Mouse (Mus musculus): ENCODE measurements at regions not wholly inside any gene's neighbourhood (a gene's known extent, or its start where the extent isn't known, plus 50 kb on each side); places are given as distances from the start of the nearest gene placed in this dataset.
"Not testable (repeated sequence)": the region's sequence is repeated elsewhere in the genome, so short reads cannot be mapped to it uniquely, and the experiment has no call there.

GRCm38 (mm10) chr5:91865365-91865764, 97.5 kb downstream of the Rchy1 start:
- no peak overlapping the region for H3K9ac ChIP-seq (replicated peaks; ENCODE audit: low read depth, low read length)
- no peaks in the 10 kb centered on the region for H3K9me3 ChIP-seq (ENCODE audit: control insufficient read depth, low read depth, low read length)
- no peaks in the 10 kb centered on the region for H3K36me3 ChIP-seq (ENCODE audit: control insufficient read depth, insufficient read depth, low read length)
- ATAC-seq (ENCODE audit: insufficient number of reproducible peaks, insufficient read depth, low FRiP score, low read depth) = no peak
- no peak overlapping the region for H3K4me2 ChIP-seq (replicated peaks; ENCODE audit: low read depth, low read length)
- H3K4me1 ChIP-seq (ENCODE audit: control insufficient read depth, insufficient read depth, low read length) = no peaks in the 10 kb centered on the region
- no peaks in the 10 kb centered on the region for H3K27me3 ChIP-seq (ENCODE audit: control insufficient read depth, insufficient read depth, low read length)
- H3K4me3 ChIP-seq (ENCODE audit: low read depth, low read length) = no peak overlapping the region
- no peak overlapping the region for H3K27ac ChIP-seq (ENCODE audit: low read length)
- WGBS = 65% methylated on average over 3 of the region's 3 CpGs

DNA sequence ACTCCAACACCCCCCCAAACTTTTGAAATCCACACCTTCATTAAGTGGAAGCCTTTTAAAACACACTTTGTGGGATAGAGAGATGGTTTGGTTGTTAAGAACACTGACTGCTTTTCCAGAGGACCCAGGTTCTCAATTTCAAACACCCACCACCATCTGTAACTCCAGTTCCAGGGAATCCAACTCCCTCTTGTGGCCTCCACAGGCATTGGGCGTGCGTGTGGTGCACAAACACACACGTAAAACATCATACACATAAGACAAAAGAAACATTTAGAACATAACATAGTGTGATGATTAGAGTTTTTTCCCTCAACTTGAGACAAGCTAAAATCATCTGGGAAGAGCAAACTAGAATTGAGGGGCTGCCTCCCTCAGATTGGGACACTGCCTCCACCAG, 100.0 kb downstream of the Rchy1 start:
- H3K4me1 ChIP-seq (ENCODE audit: control insufficient read depth, insufficient read depth, low read length) = no peaks in the 10 kb centered on the region
- no peak overlapping the region for H3K4me2 ChIP-seq (replicated peaks; ENCODE audit: low read depth, low read length)
- no peaks in the 10 kb centered on the region for H3K27me3 ChIP-seq (ENCODE audit: control insufficient read depth, insufficient read depth, low read length)
- 95% methylated on average over 3 of the region's 3 CpGs for WGBS
- no peaks in the 10 kb centered on the region for H3K9me3 ChIP-seq (ENCODE audit: control insufficient read depth, low read depth, low read length)
- H3K9ac ChIP-seq (replicated peaks; ENCODE audit: low read depth, low read length) = no peak overlapping the region
- no peak overlapping the region for H3K27ac ChIP-seq (ENCODE audit: low read length)
- no peak overlapping the region for H3K4me3 ChIP-seq (ENCODE audit: low read depth, low read length)
- no peak for ATAC-seq (ENCODE audit: insufficient number of reproducible peaks, insufficient read depth, low FRiP score, low read depth)
- no peaks in the 10 kb centered on the region for H3K36me3 ChIP-seq (ENCODE audit: control insufficient read depth, insufficient read depth, low read length)

- ATAC-seq (ENCODE audit: insufficient number of reproducible peaks, insufficient read depth, low FRiP score, low read depth) = no peak
- no peaks in the 10 kb centered on the region for H3K4me1 ChIP-seq (ENCODE audit: control insufficient read depth, insufficient read depth, low read length)
- 90% methylated on average over 3 of the region's 3 CpGs for WGBS
- no peak overlapping the region for H3K27ac ChIP-seq (ENCODE audit: low read length)
- no peak overlapping the region for H3K9ac ChIP-seq (replicated peaks; ENCODE audit: low read depth, low read length)
- H3K4me2 ChIP-seq (replicated peaks; ENCODE audit: low read depth, low read length) = no peak overlapping the region
- H3K4me3 ChIP-seq (ENCODE audit: low read depth, low read length) = no peak overlapping the region
- H3K36me3 ChIP-seq (ENCODE audit: control insufficient read depth, insufficient read depth, low read length) = no peaks in the 10 kb centered on the region
- H3K9me3 ChIP-seq (ENCODE audit: control insufficient read depth, low read depth, low read length) = no peaks in the 10 kb centered on the region
- H3K27me3 ChIP-seq (ENCODE audit: control insufficient read depth, insufficient read depth, low read length) = no peaks in the 10 kb centered on the region
Measured at GRCm38 (mm10) chr5:91862243-91862642, 100.6 kb downstream of the Rchy1 start.

GRCm38 (mm10) chr5:91861440-91862187, 101.3 kb downstream of the Rchy1 start:
- no peak overlapping the region for H3K9ac ChIP-seq (replicated peaks; ENCODE audit: low read depth, low read length)
- H3K9me3 ChIP-seq (ENCODE audit: control insufficient read depth, low read depth, low read length) = no peaks in the 10 kb centered on the region
- H3K27me3 ChIP-seq (ENCODE audit: control insufficient read depth, insufficient read depth, low read length) = no peaks in the 10 kb centered on the region
- H3K4me3 ChIP-seq (ENCODE audit: low read depth, low read length) = no peak overlapping the region
- no peak overlapping the region for H3K27ac ChIP-seq (ENCODE audit: low read length)
- H3K4me1 ChIP-seq (ENCODE audit: control insufficient read depth, insufficient read depth, low read length) = no peaks in the 10 kb centered on the region
- 70% methylated on average over 11 of the region's 11 CpGs for WGBS
- H3K36me3 ChIP-seq (ENCODE audit: control insufficient read depth, insufficient read depth, low read length) = no peaks in the 10 kb centered on the region
- H3K4me2 ChIP-seq (replicated peaks; ENCODE audit: low read depth, low read length) = no peak overlapping the region
- peak; percentile 53; the same call in 1 of the 2 replicates for ATAC-seq (ENCODE audit: insufficient number of reproducible peaks, insufficient read depth, low FRiP score, low read depth)

DNA sequence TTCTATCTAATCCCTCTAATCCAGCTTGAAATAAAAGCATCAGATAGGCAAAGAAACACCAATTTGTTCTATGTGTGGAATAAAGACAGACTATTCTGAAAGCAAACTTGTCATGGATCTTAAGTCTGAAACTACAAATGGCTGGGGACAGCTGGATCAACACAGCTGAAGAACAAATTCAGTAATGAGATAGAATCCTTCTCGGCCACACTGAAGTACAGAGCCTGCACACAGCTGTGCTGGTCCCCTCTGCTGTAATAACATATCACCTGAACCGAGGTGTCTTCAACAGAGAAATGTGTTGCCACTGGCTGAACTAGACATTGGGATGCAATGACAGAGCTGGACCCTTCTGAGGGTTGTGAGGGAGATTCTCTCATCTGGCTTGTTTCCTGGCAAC, 102.4 kb downstream of the Rchy1 start:
- Histone ChIP-seq H3K4me3 (ENCODE audit: low read depth, low read length) (no peak overlapping the region), H3K4me1 (ENCODE audit: control insufficient read depth, insufficient read depth, low read length) (no peaks in the 10 kb centered on the region), H3K4me2 (replicated peaks; ENCODE audit: low read depth, low read length) (no peak overlapping the region), H3K27me3 (ENCODE audit: control insufficient read depth, insufficient read depth, low read length) (no peaks in the 10 kb centered on the region), H3K36me3 (ENCODE audit: control insufficient read depth, insufficient read depth, low read length) (no peaks in the 10 kb centered on the region), H3K9ac (replicated peaks; ENCODE audit: low read depth, low read length) (no peak overlapping the region), H3K27ac (ENCODE audit: low read length) (no peak overlapping the region), H3K9me3 (ENCODE audit: control insufficient read depth, low read depth, low read length) (no peaks in the 10 kb centered on the region)
- 71% methylated on average over 2 of the region's 2 CpGs for WGBS
- no peak for ATAC-seq (ENCODE audit: insufficient number of reproducible peaks, insufficient read depth, low FRiP score, low read depth)

GRCm38 (mm10) chr5:91852330-91852729, 110.5 kb downstream of the Rchy1 start:
- Histone ChIP-seq H3K9me3 (ENCODE audit: control insufficient read depth, low read depth, low read length) (no peaks in the 10 kb centered on the region), H3K9ac (replicated peaks; ENCODE audit: low read depth, low read length) (no peak overlapping the region), H3K36me3 (ENCODE audit: control insufficient read depth, insufficient read depth, low read length) (no peaks in the 10 kb centered on the region), H3K27ac (ENCODE audit: low read length) (no peak overlapping the region), H3K27me3 (ENCODE audit: control insufficient read depth, insufficient read depth, low read length) (no peaks in the 10 kb centered on the region), H3K4me1 (ENCODE audit: control insufficient read depth, insufficient read depth, low read length) (no peaks in the 10 kb centered on the region), H3K4me3 (ENCODE audit: low read depth, low read length) (no peak overlapping the region), H3K4me2 (replicated peaks; ENCODE audit: low read depth, low read length) (no peak overlapping the region)
- ATAC-seq (ENCODE audit: insufficient number of reproducible peaks, insufficient read depth, low FRiP score, low read depth) = no peak
- WGBS = 82% methylated on average over 4 of the region's 4 CpGs

DNA sequence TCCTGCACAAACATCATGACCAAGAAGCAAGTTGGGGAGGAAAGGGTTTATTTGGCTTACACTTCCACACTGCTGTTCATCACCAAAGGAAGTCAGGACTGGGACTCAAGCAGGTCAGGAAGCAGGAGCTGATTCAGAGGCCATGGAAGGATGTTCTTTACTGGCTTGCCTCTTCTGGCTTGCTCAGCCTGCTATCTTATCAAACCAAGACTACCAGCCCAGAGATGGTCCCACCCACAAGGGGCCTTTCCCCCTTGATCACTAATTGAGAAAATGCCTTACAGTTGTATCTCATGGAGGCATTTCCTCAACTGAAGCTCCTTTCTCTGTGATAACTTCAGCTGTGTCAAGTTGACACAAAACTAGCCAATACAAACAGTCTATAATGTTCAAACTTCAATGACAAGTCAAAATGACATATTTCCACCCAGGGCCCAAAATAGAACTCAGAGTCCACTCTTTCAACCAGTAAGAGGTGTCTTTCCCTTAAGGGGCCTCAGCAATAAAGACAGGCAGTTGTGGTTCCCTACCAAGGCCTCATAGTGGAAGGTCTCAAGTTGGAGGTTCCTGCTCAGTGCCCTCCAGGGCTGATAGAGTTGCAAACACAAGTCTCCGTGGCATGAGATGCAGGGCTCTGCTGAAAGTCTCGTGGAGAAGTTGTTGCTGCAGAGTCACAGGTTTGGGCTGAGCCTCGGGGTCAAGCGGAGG, 111.9 kb downstream of the Rchy1 start:
- not testable (repeated sequence) for H3K9me3 ChIP-seq (ENCODE audit: control insufficient read depth, low read depth, low read length); H3K27me3 ChIP-seq (ENCODE audit: control insufficient read depth, insufficient read depth, low read length); ATAC-seq (ENCODE audit: insufficient number of reproducible peaks, insufficient read depth, low FRiP score, low read depth); H3K4me3 ChIP-seq (ENCODE audit: low read depth, low read length); H3K27ac ChIP-seq (ENCODE audit: low read length); H3K4me1 ChIP-seq (ENCODE audit: control insufficient read depth, insufficient read depth, low read length); H3K4me2 ChIP-seq (replicated peaks; ENCODE audit: low read depth, low read length); H3K36me3 ChIP-seq (ENCODE audit: control insufficient read depth, insufficient read depth, low read length); H3K9ac ChIP-seq (replicated peaks; ENCODE audit: low read depth, low read length)
- 88% methylated on average over 4 of the region's 4 CpGs for WGBS

GRCm38 (mm10) chr5:91850440-91850839, 112.4 kb downstream of the Rchy1 start:
- no peak overlapping the region for H3K4me2 ChIP-seq (replicated peaks; ENCODE audit: low read depth, low read length)
- WGBS = 92% methylated on average over 5 of the region's 5 CpGs

More at GRCm38 (mm10) chr5:91850440-91850839, 112.4 kb downstream of the Rchy1 start:
- Histone ChIP-seq H3K9ac (replicated peaks; ENCODE audit: low read depth, low read length) (no peak overlapping the region), H3K27me3 (ENCODE audit: control insufficient read depth, insufficient read depth, low read length) (no peaks in the 10 kb centered on the region), H3K27ac (ENCODE audit: low read length) (no peak overlapping the region), H3K9me3 (ENCODE audit: control insufficient read depth, low read depth, low read length) (no peaks in the 10 kb centered on the region), H3K36me3 (ENCODE audit: control insufficient read depth, insufficient read depth, low read length) (no peaks in the 10 kb centered on the region), H3K4me3 (ENCODE audit: low read depth, low read length) (no peak overlapping the region), H3K4me1 (ENCODE audit: control insufficient read depth, insufficient read depth, low read length) (no peaks in the 10 kb centered on the region)
- ATAC-seq (ENCODE audit: insufficient number of reproducible peaks, insufficient read depth, low FRiP score, low read depth) = no peak
